Mouse (Mus musculus) olfactory bulb, adult 2 months (tissue): ENCODE results near the gene Cdkal1.

ENCODE experiments used
- CTCF ChIP-seq: fragments of 200-500 bp; IDR thresholded peaks from 2 replicates; pipeline ENCODE4 v1.5.1; 2012; ENCODE audit warnings: low read depth, mild to moderate bottlenecking, low read length, moderate library complexity; ENCODE audit not compliant: insufficient read depth
- POLR2A ChIP-seq: fragments of 200-500 bp; IDR thresholded peaks from 2 replicates; pipeline ENCODE4 v1.6.1; 2012; ENCODE audit warnings: mild to moderate bottlenecking, low read depth, low read length, moderate library complexity; ENCODE audit not compliant: insufficient read depth

DNA sequence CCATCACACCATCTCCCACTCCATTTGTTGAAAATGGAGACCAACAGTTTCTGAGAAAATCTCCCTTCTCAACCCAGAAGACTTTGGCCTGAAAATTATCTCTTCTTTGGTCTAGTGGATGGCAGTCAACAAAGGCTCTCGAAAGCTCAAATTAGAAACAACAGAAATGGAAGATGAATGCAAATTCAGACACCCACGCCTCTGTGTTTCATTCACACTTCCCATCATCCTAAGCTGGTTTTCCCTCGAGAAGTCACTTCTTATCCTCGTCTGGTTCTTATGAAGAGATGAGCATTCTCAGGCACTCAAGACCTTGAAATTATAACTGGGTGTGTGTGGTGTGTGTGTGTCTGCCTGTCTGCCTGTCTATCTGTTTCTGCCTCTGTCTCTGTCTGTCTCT lies 621.0 kb downstream of the Cdkal1 start:
- TF ChIP-seq POLR2A, result no peak
- no peak for TF ChIP-seq CTCF
